Mouse (Mus musculus): ENCODE results near the gene Susd2.

DNA sequence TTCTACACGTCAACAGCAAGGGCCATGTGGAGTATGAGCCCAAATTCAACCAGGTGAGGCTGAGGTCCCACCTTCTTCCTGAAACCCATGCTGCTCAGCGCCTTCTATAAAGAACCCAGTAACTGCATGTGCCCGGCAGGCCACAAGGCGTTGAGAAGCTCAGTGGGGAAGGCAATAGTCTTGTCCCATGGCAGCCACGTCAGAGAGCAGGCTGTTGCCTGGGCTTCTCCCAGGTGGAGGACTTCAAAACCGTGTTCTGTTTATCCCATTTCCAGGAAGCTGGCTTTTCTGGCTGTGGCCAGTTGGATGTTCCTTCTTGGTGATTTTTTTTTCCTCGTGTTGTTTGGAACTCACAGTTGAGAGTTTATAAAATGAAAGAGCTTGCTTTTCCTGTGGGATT, 33.3 kb downstream of the Susd2 start:
- no peak for TF ChIP-seq CTCF (IDR thresholded peaks at IDR 0.05; ENCODE audit: insufficient read depth, low read length)
- TF ChIP-seq POLR2A (IDR thresholded peaks at IDR 0.05; ENCODE audit: borderline replicate concordance, extremely low read depth, low read depth, low read length) = no peak
